Mouse (Mus musculus) layer of hippocampus, adult 2 months (tissue): ENCODE results near the gene Arfgap1. TPM values are rescaled to one million over a fixed set of nuclear protein-coding genes. Genes with fewer than 3 reads are reported as not detected.

Experiments used
- DNase-seq, 2 experiments: peaks; one replicate each; pipeline ENCODE4 v3.0.0; 2022; ENCODE audit warnings: low spot score in 2 of 2
- H3K27ac ChIP-seq: fragments of 200-600 bp; 2 replicates; pipeline ENCODE4 v1.8.1; 2022
- H3K4me3 ChIP-seq: fragments of 200-600 bp; 2 replicates; pipeline ENCODE4 v1.8.1; 2022; ENCODE audit warnings: mild to moderate bottlenecking
- CTCF ChIP-seq: fragments of 200-600 bp; conservative IDR thresholded peaks from 2 replicates; pipeline ENCODE4 v1.8.1; 2022; ENCODE audit warnings: antibody characterized with exemption, mild to moderate bottlenecking, moderate library complexity
- total RNA-seq, 2 experiments: library from RNA; stranded (reverse); gene quantifications; 2 replicates each; pipeline ENCODE4 v1.2.3; 2021

Arfgap1 gene
- total RNA-seq, 2 experiments from 2014 or later = 139 to 144 TPM

GRCm38 (mm10) chr2:180988948-180989347 lies 21.9 kb downstream of the Arfgap1 start:
- no peak for TF ChIP-seq CTCF
- no peak overlapping the region for H3K27ac ChIP-seq
- no peak for DNase-seq
- H3K4me3 ChIP-seq = no peak overlapping the region

GRCm38 (mm10) chr2:180990347-180990746 lies 23.3 kb downstream of the Arfgap1 start:
- Histone ChIP-seq H3K27ac (no peak overlapping the region), H3K4me3 (no peak overlapping the region)
- no peak for TF ChIP-seq CTCF
- no peak for DNase-seq

- TF ChIP-seq CTCF = no peak
- H3K4me3 ChIP-seq = no peak overlapping the region
Measured at GRCm38 (mm10) chr2:180994360-180994759, 27.3 kb downstream of the Arfgap1 start.

GRCm38 (mm10) chr2:180995457-180995856 lies 28.4 kb downstream of the Arfgap1 start:
- Histone ChIP-seq H3K27ac (no peak overlapping the region), H3K4me3 (no peak overlapping the region)
- TF ChIP-seq CTCF = no peak
- no peak for DNase-seq

More at GRCm38 (mm10) chr2:180994360-180994759, 27.3 kb downstream of the Arfgap1 start:
- no peak for DNase-seq
- H3K27ac ChIP-seq = no peak overlapping the region

GRCm38 (mm10) chr2:180996436-180996835 lies 29.4 kb downstream of the Arfgap1 start:
- Histone ChIP-seq H3K27ac (peak overlapping the region; percentile 58), H3K4me3 (no peak overlapping the region)
- peak; percentile 89 for TF ChIP-seq CTCF
- peak; percentile 45 to 58 for DNase-seq

GRCm38 (mm10) chr2:180996905-180997304 lies 29.9 kb downstream of the Arfgap1 start:
- no peak for TF ChIP-seq CTCF
- Histone ChIP-seq H3K4me3 (no peak overlapping the region), H3K27ac (peak overlapping the region; percentile 58)
- DNase-seq = peak in 1 of 2 experiments; percentile 39

- DNase-seq = no peak
- no peak for TF ChIP-seq CTCF
- H3K4me3 ChIP-seq = no peak overlapping the region
- H3K27ac ChIP-seq = no peak overlapping the region
Measured at GRCm38 (mm10) chr2:181007054-181007453, 40.0 kb downstream of the Arfgap1 start.

GRCm38 (mm10) chr2:181008339-181008738 lies 41.3 kb downstream of the Arfgap1 start:
- H3K27ac ChIP-seq = no peak overlapping the region
- no peak for TF ChIP-seq CTCF
- H3K4me3 ChIP-seq = no peak overlapping the region
- no peak for DNase-seq

- peak; percentile 31 to 44 for DNase-seq
- H3K4me3 ChIP-seq = no peak overlapping the region
- TF ChIP-seq CTCF = peak; percentile 60
- H3K27ac ChIP-seq = peak overlapping the region; percentile 79
Measured at GRCm38 (mm10) chr2:181031406-181031934, 64.4 kb downstream of the Arfgap1 start.

Other genes starting within 250 kb of the Arfgap1 start
- under 1 TPM; 0.64 to 0.77 TPM for gene Slc17a9, start 242.0 kb upstream of the Arfgap1 start, total RNA-seq
- gene Bhlhe23, start 190.3 kb upstream of the Arfgap1 start, total RNA-seq = not detected
- gene Ythdf1, start 46.3 kb upstream of the Arfgap1 start, total RNA-seq = 10 to 100 TPM; 54.1 to 54.2 TPM
- gene Birc7, start 38.2 kb upstream of the Arfgap1 start, total RNA-seq = not detected
- 10 to 100 TPM; 54.3 to 55.1 TPM for gene Nkain4, start 12.5 kb upstream of the Arfgap1 start, total RNA-seq
- gene Col20a1, start 19.3 kb downstream of the Arfgap1 start, total RNA-seq = 1 to 10 TPM; 2.7 to 5.4 TPM
- 10 to 100 TPM; 14.1 to 15.7 TPM for gene Chrna4, start 76.3 kb downstream of the Arfgap1 start, total RNA-seq
- gene Kcnq2, start 168.1 kb downstream of the Arfgap1 start, total RNA-seq = 100 to 1,000 TPM; 327 to 335 TPM
- gene Eef1a2, start 189.8 kb downstream of the Arfgap1 start, total RNA-seq = 1,000 to 10,000 TPM; 1,145 to 1,175 TPM
- gene Ppdpf, start 220.0 kb downstream of the Arfgap1 start, total RNA-seq = 10 to 100 TPM; 85.4 to 90.2 TPM
- under 1 TPM in 1 of 2 experiments, not detected in 1; 0.10 TPM for gene Ptk6, start 235.6 kb downstream of the Arfgap1 start, total RNA-seq
- under 1 TPM; 0.12 to 0.41 TPM for gene Srms, start 246.0 kb downstream of the Arfgap1 start, total RNA-seq